Mouse (Mus musculus) E14TG2a.4 (cell line): ENCODE data around the gene Ccl25.

ENCODE experiments used
- CTCF ChIP-seq: conservative IDR thresholded peaks from 2 replicates; pipeline ENCODE4 v1.5.1; 2014; ENCODE audit warnings: low read length
- POU5F1 ChIP-seq: IDR thresholded peaks from 2 replicates; pipeline ENCODE4 v1.6.1; 2014; ENCODE audit warnings: low read length, borderline replicate concordance

DNA sequence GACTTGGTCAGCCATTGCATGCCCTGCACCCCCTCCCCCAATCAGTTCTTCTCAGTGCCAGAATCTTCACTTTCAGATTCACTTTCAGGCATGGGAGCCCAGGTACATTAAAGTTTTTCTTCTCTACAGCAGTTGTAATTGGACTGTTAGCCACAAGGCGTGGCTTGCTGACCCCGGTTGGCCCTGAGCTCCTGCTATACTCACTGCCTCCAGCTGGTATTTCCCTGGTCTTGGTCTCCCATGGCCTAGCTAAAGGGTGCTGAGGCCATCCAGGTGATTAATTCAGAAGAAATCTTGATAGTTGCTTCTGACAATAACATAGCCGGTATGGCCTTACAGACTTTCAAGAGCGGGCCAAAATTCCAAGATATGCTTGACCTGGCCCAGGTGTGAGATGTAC, 43.5 kb downstream of the Ccl25 start:
- no peak for TF ChIP-seq CTCF
- TF ChIP-seq POU5F1, result no peak
